Comparison of ENCODE assay signal across 7 mouse cellular contexts in the genomic region with DNA sequence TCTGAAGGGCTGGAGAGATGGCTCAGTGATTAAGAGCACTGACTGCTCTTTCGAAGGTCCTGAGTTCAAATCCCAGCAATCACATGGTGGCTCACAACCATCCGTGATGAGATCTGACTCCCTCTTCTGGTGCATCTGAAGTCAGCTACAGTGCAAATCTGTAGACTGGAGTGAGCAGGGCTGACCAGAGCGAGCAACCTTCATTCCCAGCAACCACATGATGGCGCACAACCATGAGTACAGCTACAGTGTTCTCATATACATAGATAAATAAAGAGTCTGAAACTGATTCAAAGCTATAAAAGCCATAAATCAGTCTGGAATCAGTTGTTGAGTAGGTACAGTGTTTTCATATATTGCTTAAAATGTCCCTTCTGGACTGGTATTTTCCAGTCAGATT. TPM values are rescaled to one million over a fixed set of nuclear protein-coding genes. Genes with fewer than 3 reads are reported as not detected.
DNase-seq lines count a peak whose midpoint lies in the region; ATAC-seq and TF ChIP-seq lines count a peak whose summit lies in the region.
"Not testable (repeated sequence)": the region's sequence is repeated elsewhere in the genome, so short reads cannot be mapped to it uniquely, and the experiment has no call there.

No protein-coding gene starts in this region.

- H3K36me3 ChIP-seq in E14TG2a.4 (ENCODE audit: insufficient read depth, low read length) (peaks cover 97% of the 10 kb centered on the region), ES-Bruce4 (ENCODE audit: control insufficient read depth, insufficient read depth, low read length, poor library complexity, severe bottlenecking) (peaks cover 43% of the 10 kb centered on the region)
- H3K36me3 ChIP-seq in liver, embryonic 14.5 days (replicated peaks; ENCODE audit: control insufficient read depth, insufficient read depth, low read depth), result peaks cover 48% of the 10 kb centered on the region
- H3K36me3 ChIP-seq in stomach, postnatal 0 days (ENCODE audit: control insufficient read depth, insufficient read depth, low read length), result not testable (repeated sequence)

- H3K4me2 ChIP-seq in liver, embryonic 14.5 days (ENCODE audit: low read depth); stomach, postnatal 0 days (replicated peaks; ENCODE audit: low read depth): not testable (repeated sequence)

- not testable (repeated sequence) for H3K9ac ChIP-seq in ES-Bruce4 (ENCODE audit: low read depth, poor library complexity, severe bottlenecking); liver, embryonic 14.5 days (replicated peaks); stomach, postnatal 0 days (ENCODE audit: low read length)

- TF ChIP-seq EP300 in ES-Bruce4 (IDR thresholded peaks at IDR 0.05; ENCODE audit: insufficient read depth, low read depth, low read length); liver, embryonic 14.5 days (IDR thresholded peaks at IDR 0.05; ENCODE audit: low read depth); stomach, postnatal 0 days (optimal IDR thresholded peaks at IDR 0.05): not testable (repeated sequence)

- peak; percentile 56 for DNase-seq in ES-CJ7 (ENCODE audit: low read depth, low spot score)
- peak; percentile 59 for DNase-seq in R1 (ENCODE audit: low read depth, low spot score)
- DNase-seq in ZHBTc4 (ENCODE audit: low read depth, low spot score), result peak; percentile 50
- not testable (repeated sequence) for DNase-seq in liver, embryonic 14.5 days (ENCODE audit: low read depth in 3 of 3, low spot score in 3 of 3); stomach, postnatal 0 days (ENCODE audit: low spot score)

- 90% methylated on average over 4 of the region's 4 CpGs for WGBS in liver, embryonic 14.5 days (ENCODE audit: insufficient replicate concordance)
- 95% methylated on average over 4 of the region's 4 CpGs for WGBS in stomach, postnatal 0 days

- peak; percentile 4; the same call in 1 of the 2 replicates for TF ChIP-seq CTCF in E14TG2a.4 (conservative IDR thresholded peaks at IDR 0.05; ENCODE audit: low read length)
- TF ChIP-seq CTCF in ES-Bruce4 (IDR thresholded peaks at IDR 0.05; ENCODE audit: low read depth, low read length), result peak; percentile 36
- TF ChIP-seq CTCF in liver, embryonic 14.5 days (IDR thresholded peaks at IDR 0.05; ENCODE audit: low read depth), result 0 out of 2 replicates have a peak, but pooled peaks have one; percentile 18
- TF ChIP-seq CTCF in stomach, postnatal 0 days (IDR thresholded peaks at IDR 0.05; ENCODE audit: low read depth), result 0 out of 2 replicates have a peak, but pooled peaks have one; percentile 10

- not testable (repeated sequence) for H3K27ac ChIP-seq in ES-Bruce4 (ENCODE audit: insufficient read depth, low read length); liver, embryonic 14.5 days; stomach, postnatal 0 days (replicated peaks)

- TF ChIP-seq POLR2A in ES-Bruce4 (IDR thresholded peaks at IDR 0.05; ENCODE audit: insufficient read depth, low read length), result not testable (repeated sequence)

- not testable (repeated sequence) for H3K27me3 ChIP-seq in E14TG2a.4 (ENCODE audit: insufficient read depth, low read length); ES-Bruce4 (ENCODE audit: control insufficient read depth, insufficient read depth, low read length, poor library complexity, severe bottlenecking); liver, embryonic 14.5 days (ENCODE audit: control insufficient read depth, insufficient read depth, low read length); stomach, postnatal 0 days (ENCODE audit: control insufficient read depth, insufficient read depth, low read length)

- not testable (repeated sequence) for H3K4me3 ChIP-seq in E14TG2a.4 (replicated peaks; ENCODE audit: low read length); ES-Bruce4 (ENCODE audit: low read depth, low read length); liver, embryonic 14.5 days (ENCODE audit: insufficient read depth in 1 of 2, low read depth in 2 of 2, low read length in 2 of 2); stomach, postnatal 0 days (ENCODE audit: low read depth, low read length)

- not testable (repeated sequence) for H3K9me3 ChIP-seq in E14TG2a.4 (ENCODE audit: low read length); ES-Bruce4 (replicated peaks; ENCODE audit: control insufficient read depth, insufficient read depth, low read length, poor library complexity, severe bottlenecking); liver, embryonic 14.5 days (ENCODE audit: control insufficient read depth, low read length); stomach, postnatal 0 days (ENCODE audit: control insufficient read depth, low read length)

- ATAC-seq in liver, embryonic 14.5 days (ENCODE audit: insufficient read depth); stomach, postnatal 0 days (ENCODE audit: low FRiP score, low TSS enrichment): not testable (repeated sequence)

- not testable (repeated sequence) for H3K4me1 ChIP-seq in E14TG2a.4 (replicated peaks; ENCODE audit: low read depth, low read length); ES-Bruce4 (ENCODE audit: control insufficient read depth, insufficient read depth, low read length); liver, embryonic 14.5 days (replicated peaks; ENCODE audit: control insufficient read depth in 2 of 2, insufficient read depth in 2 of 2, low read length in 1 of 2); stomach, postnatal 0 days (replicated peaks; ENCODE audit: control insufficient read depth, insufficient read depth)

RNA-seq across cellular contexts. Expression of gene Mis18bp1, which starts 36.3 kb away (rescaled TPM):
- polyA plus RNA-seq in ES-Bruce4 (2011; ENCODE audit: insufficient read depth, insufficient read length, low read depth, missing spikeins), result 109 and 112 TPM in 2 replicates
- 8.2 and 14.7 TPM in 2 replicates for polyA plus RNA-seq in liver, embryonic 14.5 days (2012; rRNA removed)
- polyA plus RNA-seq in liver, embryonic 14.5 days (2014; fragmentation: Nextera tagmentation; extraction: Ambion mirVana), result 36.4 and 36.7 TPM in 2 replicates
- 10.0 and 12.6 TPM in 2 replicates for polyA plus RNA-seq in stomach, postnatal 0 days (2015; fragmentation: Nextera tagmentation; extraction: Ambion mirVana)
